Mouse (Mus musculus) olfactory bulb, adult 2 months (tissue): ENCODE data around the gene Pigk. TPM values are rescaled to one million over a fixed set of nuclear protein-coding genes. Genes with fewer than 3 reads are reported as not detected.

Source experiments
- H3K27ac ChIP-seq: fragments of 200-500 bp; 2 replicates; pipeline ENCODE4 v1.5.1; 2012; ENCODE audit warnings: low read depth, low read length; ENCODE audit not compliant: insufficient read depth
- H3K4me1 ChIP-seq: fragments of 200-500 bp; 2 replicates; pipeline ENCODE4 v1.6.1; 2012; ENCODE audit warnings: low read length; ENCODE audit not compliant: control insufficient read depth, insufficient read depth
- H3K4me3 ChIP-seq: fragments of 200-500 bp; 2 replicates; pipeline ENCODE4 v1.5.1; 2012; ENCODE audit warnings: mild to moderate bottlenecking, low read depth, low read length, moderate library complexity; ENCODE audit not compliant: insufficient read depth
- CTCF ChIP-seq: fragments of 200-500 bp; IDR thresholded peaks from 2 replicates; pipeline ENCODE4 v1.5.1; 2012; ENCODE audit warnings: low read depth, mild to moderate bottlenecking, low read length, moderate library complexity; ENCODE audit not compliant: insufficient read depth
- POLR2A ChIP-seq: fragments of 200-500 bp; IDR thresholded peaks from 2 replicates; pipeline ENCODE4 v1.6.1; 2012; ENCODE audit warnings: mild to moderate bottlenecking, low read depth, low read length, moderate library complexity; ENCODE audit not compliant: insufficient read depth
- WGBS: fragments of 180-500 bp; shearing (Covaris S2); methylation state at CpG from one replicate; pipeline ENCODE4 v1.1.7; 2018; 5-methylcytosine and 5-hydroxymethylcytosine counted together
- polyA plus RNA-seq: library from polyadenylated mRNA; stranded (reverse); fragments of >200 nt; gene quantifications from 2 replicates; pipeline ENCODE4 v1.2.4, GENCODE M21; 2012; ENCODE audit warnings: low replicate concordance; ENCODE audit not compliant: missing spikeins, insufficient read depth, insufficient read length

The Pigk gene
- polyA plus RNA-seq, 1 experiment = not detected

- TF ChIP-seq POLR2A (no peak), CTCF (no peak)
- no peak overlapping the region for H3K27ac ChIP-seq
- WGBS = 70% methylated on average over 3 of the region's 3 CpGs
- peaks cover 2% of the 10 kb centered on the region; the same call in 1 of the 2 replicates for H3K4me1 ChIP-seq
- no peak overlapping the region for H3K4me3 ChIP-seq
Measured at GRCm38 (mm10) chr3:152944766-152945165, 230.9 kb downstream of the Pigk start.

- TF ChIP-seq POLR2A = no peak
- TF ChIP-seq CTCF = no peak
- no peak overlapping the region for H3K4me3 ChIP-seq
- no peak overlapping the region for H3K27ac ChIP-seq
- 34% methylated on average over 11 of the region's 11 CpGs for WGBS
- peaks cover 2% of the 10 kb centered on the region; the same call in 1 of the 2 replicates for H3K4me1 ChIP-seq
Measured at GRCm38 (mm10) chr3:152947031-152947640, 233.2 kb downstream of the Pigk start.

- Histone ChIP-seq H3K27ac (no peak overlapping the region), H3K4me1 (peaks cover 2% of the 10 kb centered on the region; the same call in 1 of the 2 replicates), H3K4me3 (no peak overlapping the region)
- TF ChIP-seq POLR2A (no peak), CTCF (no peak)
- 94% methylated on average over 7 of the region's 7 CpGs for WGBS
Measured at GRCm38 (mm10) chr3:152948556-152948955, 234.7 kb downstream of the Pigk start.

- Histone ChIP-seq H3K27ac (no peak overlapping the region), H3K4me1 (peaks cover 2% of the 10 kb centered on the region), H3K4me3 (no peak overlapping the region)
- TF ChIP-seq POLR2A (no peak), CTCF (no peak)
- 94% methylated on average over 15 of the region's 15 CpGs for WGBS
Measured at GRCm38 (mm10) chr3:152949233-152949777, 235.4 kb downstream of the Pigk start.

GRCm38 (mm10) chr3:152950299-152950698 is 236.4 kb downstream of the Pigk start:
- Histone ChIP-seq H3K27ac (no peak overlapping the region), H3K4me3 (no peak overlapping the region), H3K4me1 (no peaks in the 10 kb centered on the region; the same call in none of the 2 replicates)
- TF ChIP-seq CTCF (no peak), POLR2A (no peak)
- WGBS = 96% methylated on average over 5 of the region's 5 CpGs

GRCm38 (mm10) chr3:152950914-152951313 is 237.0 kb downstream of the Pigk start:
- H3K27ac ChIP-seq = no peak overlapping the region
- no peaks in the 10 kb centered on the region; the same call in none of the 2 replicates for H3K4me1 ChIP-seq
- 96% methylated on average over 9 of the region's 9 CpGs for WGBS
- H3K4me3 ChIP-seq = no peak overlapping the region
- no peak for TF ChIP-seq POLR2A
- TF ChIP-seq CTCF = no peak

- Histone ChIP-seq H3K27ac (no peak overlapping the region), H3K4me3 (no peak overlapping the region), H3K4me1 (no peaks in the 10 kb centered on the region; the same call in none of the 2 replicates)
- TF ChIP-seq POLR2A (no peak), CTCF (no peak)
- 87% methylated on average over 11 of the region's 11 CpGs for WGBS
Measured at GRCm38 (mm10) chr3:152951634-152952545, 238.0 kb downstream of the Pigk start.

GRCm38 (mm10) chr3:152956038-152956437 is 242.1 kb downstream of the Pigk start:
- WGBS = 85% methylated on average over 5 of the region's 5 CpGs
- H3K4me1 ChIP-seq = no peaks in the 10 kb centered on the region; the same call in none of the 2 replicates
- TF ChIP-seq CTCF (no peak), POLR2A (no peak)
- H3K27ac ChIP-seq = no peak overlapping the region
- no peak overlapping the region for H3K4me3 ChIP-seq

- Histone ChIP-seq H3K4me1 (no peaks in the 10 kb centered on the region; the same call in none of the 2 replicates), H3K27ac (no peak overlapping the region), H3K4me3 (no peak overlapping the region)
- WGBS = 96% methylated on average over 4 of the region's 4 CpGs
- no peak for TF ChIP-seq POLR2A
- TF ChIP-seq CTCF = no peak
Measured at GRCm38 (mm10) chr3:152956771-152957170, 242.9 kb downstream of the Pigk start.
